Mouse (Mus musculus) bone marrow, adult 2 months (tissue): ENCODE results near the gene Tenm4.

Source experiments
- CTCF ChIP-seq: fragments of 200-500 bp; IDR thresholded peaks from 2 replicates; pipeline ENCODE4 v1.5.1; 2011; ENCODE audit warnings: low read length, control low read depth; ENCODE audit not compliant: control insufficient read depth, insufficient read depth
- POLR2A ChIP-seq: fragments of 200-500 bp; IDR thresholded peaks from 2 replicates; pipeline ENCODE4 v1.6.1; 2011; ENCODE audit warnings: low read depth, mild to moderate bottlenecking, control low read depth, low read length, borderline replicate concordance; ENCODE audit not compliant: control insufficient read depth

GRCm38 (mm10) chr7:96869079-96869810 is 698.2 kb downstream of the Tenm4 start:
- TF ChIP-seq CTCF (no peak), POLR2A (no peak)
